Mouse (Mus musculus) layer of hippocampus, adult 9-11 months (tissue): ENCODE measurements around the gene Nicn1.
"Not testable (repeated sequence)": the region's sequence is repeated elsewhere in the genome, so short reads cannot be mapped to it uniquely, and the experiment has no call there.

Experiments
- DNase-seq: peaks from one replicate; pipeline ENCODE4 v3.0.0; 2022

The Nicn1 gene

DNA sequence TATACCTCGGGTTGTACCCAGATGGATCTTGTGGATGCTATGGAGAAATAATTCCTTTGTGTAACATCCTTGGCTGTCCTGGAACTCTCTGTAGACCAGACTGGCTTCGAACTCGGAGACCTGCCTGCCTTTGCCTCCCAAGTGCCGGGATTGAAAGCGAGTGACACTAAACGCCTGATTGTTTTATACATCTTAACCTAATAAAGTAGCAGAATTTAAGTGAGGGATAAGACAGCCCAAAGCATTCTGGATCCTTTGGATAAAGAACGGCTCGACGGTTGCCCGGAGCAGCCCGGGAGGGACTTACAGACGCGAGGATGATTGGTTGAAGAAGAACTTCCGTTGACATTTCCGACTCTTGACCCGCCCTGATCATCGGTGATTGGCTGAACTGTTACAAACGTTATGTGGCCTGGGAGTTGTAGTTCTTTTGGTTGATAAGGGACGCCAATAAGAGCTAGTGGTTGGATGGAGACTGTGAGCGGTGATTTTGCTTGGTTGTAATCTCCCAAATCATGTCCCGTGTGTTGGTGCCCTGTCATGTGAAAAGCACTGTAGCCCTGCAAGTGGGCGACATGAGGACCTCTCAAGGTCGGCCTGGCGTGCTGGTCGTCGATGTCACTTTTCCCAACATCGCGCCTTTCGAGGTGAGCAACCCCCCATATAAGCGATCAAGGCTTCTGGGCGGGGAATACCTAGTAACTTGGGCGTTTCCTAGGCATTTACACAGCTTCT lies at the start of gene Nicn1:
Gene Nicn1, plus strand, starts transcription at position 414 of the 735 bp plus-strand sequence.
- peak; percentile 98 for DNase-seq

GRCm38 (mm10) chr9:108244540-108244939 lies 45.7 kb upstream of the Nicn1 start:
- no peak for DNase-seq

- no peak for DNase-seq
These were observed 45.2 kb upstream of the Nicn1 start for GRCm38 (mm10) chr9:108244984-108245383.

GRCm38 (mm10) chr9:108248957-108249356 lies 41.3 kb upstream of the Nicn1 start:
- DNase-seq = no peak

DNA sequence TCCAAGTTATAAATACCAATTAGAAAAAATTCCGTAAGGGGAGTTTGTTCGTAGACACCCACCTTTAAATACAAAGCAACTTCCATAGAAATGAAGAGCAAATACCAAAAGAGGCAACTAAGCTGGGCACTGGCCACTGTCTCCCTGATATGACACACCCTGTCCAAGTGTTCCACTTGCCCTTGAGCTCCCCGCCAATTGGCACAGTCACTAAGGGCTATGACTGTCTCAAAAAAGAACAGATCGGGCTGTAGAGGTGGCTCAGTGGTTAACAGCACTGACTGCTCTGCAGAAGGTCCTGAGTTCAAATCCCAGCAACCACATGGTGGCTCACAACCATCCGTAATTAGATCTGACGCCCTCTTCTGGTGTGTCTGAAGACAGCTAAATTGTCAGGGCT lies 38.4 kb upstream of the Nicn1 start:
- DNase-seq = no peak

DNA sequence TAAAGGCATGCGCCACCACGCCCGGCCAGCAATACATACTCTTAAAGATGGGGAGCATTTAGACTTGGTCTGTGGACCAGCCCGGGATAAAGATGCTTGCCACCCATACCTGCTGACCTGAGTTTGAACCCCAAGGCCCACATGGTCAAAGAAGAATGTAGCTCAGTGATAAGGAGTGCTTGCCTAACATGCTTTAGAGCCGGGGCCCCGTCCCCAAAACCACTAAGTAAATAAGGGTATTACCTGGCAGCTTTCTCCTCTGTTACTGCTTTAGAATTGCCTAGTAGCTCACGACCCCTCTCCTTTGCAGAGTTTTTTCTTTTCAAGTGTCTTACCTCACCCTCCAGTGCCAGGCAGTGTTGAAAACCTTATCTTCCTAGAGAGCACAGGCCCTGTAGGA lies 37.5 kb upstream of the Nicn1 start:
- DNase-seq = no peak

DNA sequence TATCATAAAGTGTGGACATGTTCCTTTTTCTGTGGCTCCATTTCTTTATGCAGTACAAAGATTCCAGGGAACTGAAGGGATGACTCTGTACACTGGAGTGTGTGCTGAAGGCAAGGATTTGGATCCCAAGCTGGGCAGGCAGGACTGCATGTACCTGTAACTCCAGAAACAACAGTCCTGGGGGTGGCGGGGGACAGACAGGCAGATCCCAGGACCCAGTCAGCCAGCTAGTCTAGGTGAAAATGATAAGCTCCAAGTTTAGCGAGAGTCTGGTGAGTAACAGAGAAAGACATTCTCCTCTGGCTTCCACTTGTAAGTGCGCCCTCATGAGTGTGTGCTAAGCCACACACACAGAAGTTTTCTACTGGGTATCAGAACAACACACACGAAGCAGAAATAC lies 29.7 kb upstream of the Nicn1 start:
- DNase-seq = no peak

- DNase-seq = no peak
These were observed 28.4 kb upstream of the Nicn1 start for GRCm38 (mm10) chr9:108261865-108262264.

- DNase-seq = no peak
These were observed 27.7 kb upstream of the Nicn1 start for GRCm38 (mm10) chr9:108262494-108263049.

DNA sequence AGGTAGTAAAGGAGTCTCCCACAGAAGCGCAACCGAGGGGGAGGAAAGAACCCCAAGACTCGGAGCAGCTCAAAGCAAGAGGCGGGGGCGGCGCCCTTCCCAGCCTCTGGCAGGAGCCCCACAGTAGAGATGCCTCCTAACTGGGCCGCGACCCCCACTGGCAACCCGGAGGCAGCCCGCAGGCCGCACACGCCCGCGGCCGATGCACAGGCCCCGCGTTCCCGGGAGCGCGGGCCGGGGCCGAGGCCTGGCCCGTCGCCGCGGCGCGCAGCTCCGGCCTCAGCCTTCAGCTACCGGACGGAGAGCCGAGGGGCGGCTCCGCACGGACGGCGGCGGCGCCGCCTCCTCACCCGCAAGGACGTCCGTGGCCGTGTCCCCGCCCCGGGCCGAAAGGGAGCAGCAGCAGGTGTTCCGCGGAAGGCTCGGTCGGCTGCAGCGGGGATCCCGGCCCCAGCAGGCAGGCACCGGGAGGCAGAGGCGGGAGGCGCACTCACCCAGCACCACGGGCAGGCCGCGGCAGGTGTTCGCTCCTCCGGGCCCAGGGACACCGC lies 27.0 kb upstream of the Nicn1 start:
- peak; percentile 10 for DNase-seq

GRCm38 (mm10) chr9:108263690-108264190 lies 26.5 kb upstream of the Nicn1 start, which contains the start of gene Dag1:
Gene Dag1, minus strand, starts transcription at chr9:108263958.
- DNase-seq = peak; percentile 98

- peak; percentile 12 for DNase-seq
These were observed 25.9 kb upstream of the Nicn1 start for GRCm38 (mm10) chr9:108264191-108264921.

DNA sequence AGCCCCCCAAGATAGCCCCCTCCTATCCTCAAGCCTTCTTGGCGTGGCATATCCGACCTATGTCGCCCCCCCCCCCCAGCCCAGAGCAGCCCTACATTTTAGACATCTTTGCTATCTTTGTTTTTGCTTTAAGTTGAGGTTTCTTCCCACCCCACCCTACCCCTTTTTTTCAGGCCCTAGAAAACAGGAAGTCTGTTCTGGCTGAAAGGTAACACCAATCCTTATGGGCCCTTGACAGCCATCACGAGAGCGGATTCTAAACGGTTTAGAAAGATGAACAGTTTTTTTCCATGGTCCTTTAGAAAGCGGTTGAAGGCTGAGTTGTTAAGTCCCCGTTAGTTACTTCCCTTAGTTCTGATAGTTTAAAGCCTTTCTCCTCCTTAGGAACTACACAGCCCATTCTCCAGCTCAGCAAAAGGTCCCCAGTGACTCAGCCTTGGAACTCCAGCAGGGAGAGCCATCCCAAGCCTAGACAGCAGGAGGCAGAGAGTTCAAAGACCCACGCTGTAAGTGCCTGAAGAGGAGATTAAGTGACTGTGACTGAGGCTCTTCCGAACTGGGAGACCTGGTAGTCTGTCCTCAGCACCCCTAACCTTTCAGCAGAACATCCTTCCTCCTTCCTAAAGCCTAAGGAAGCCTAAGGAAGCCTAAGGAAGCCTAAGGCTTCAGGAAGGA lies 23.8 kb upstream of the Nicn1 start:
- DNase-seq = no peak

- no peak for DNase-seq
These were observed 22.5 kb upstream of the Nicn1 start for GRCm38 (mm10) chr9:108267691-108268090.

DNA sequence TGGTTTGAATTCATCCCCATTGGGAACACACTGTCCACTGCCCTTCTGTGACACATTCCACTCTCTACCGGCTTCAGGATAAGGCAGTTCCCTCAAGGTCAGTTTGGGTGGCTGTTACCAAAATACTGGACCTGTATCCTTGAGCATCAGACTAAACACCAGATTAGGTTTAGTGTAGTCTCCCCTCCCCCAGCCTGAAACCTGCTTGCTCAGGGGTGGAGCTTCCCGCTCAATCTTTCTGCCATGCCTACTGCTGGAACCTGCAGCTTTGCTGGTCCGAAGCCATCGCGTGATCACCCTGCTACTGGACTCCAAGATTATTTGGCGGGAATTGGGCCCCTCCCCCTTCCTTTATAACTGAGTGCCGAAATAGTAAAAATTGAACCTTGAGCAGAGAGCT lies 21.5 kb upstream of the Nicn1 start:
- DNase-seq = not testable (repeated sequence)

DNA sequence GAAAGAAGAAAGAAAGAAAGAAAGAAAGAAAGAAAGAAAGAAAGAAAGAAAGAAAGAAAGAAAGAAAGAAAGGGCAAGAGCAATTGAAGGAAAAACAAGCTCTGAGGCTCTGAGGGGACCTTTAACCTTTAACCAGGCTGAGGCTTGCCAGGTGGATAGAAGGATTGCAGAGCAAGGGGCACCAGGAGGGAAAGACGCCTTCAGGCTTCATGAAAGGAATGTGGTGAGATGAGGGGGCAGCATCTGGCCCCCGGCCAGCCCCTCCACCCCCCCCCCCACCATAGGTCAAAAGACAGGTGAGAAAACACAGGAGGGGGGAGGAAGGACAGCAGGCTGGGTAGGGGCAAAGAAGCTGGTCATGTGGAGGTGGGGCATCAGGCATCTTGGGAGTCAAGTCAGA lies 18.3 kb upstream of the Nicn1 start:
- no peak for DNase-seq

GRCm38 (mm10) chr9:108272691-108273090 lies 17.5 kb upstream of the Nicn1 start:
- no peak for DNase-seq

DNA sequence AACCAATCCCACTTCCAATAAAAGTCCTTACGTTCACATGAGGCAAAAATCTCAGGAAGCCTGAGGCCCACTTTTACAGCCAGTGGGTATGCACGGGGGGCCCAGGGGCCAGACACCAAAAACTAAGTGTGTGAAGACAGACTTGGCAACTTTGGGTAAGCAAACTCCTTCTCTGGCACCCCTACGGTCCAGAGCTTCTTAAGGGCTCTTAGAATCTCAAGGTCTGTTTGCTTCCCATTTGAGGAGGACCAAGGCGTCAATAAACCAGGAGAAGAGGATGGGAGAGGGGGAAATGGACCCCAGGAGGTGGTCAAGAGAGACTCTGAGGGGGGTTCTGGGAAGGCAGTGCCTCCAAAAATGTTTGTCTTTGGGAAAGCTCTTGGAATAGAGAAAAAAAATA lies 16.7 kb upstream of the Nicn1 start:
- DNase-seq = no peak

GRCm38 (mm10) chr9:108274476-108275330 lies 15.5 kb upstream of the Nicn1 start:
- no peak for DNase-seq

DNA sequence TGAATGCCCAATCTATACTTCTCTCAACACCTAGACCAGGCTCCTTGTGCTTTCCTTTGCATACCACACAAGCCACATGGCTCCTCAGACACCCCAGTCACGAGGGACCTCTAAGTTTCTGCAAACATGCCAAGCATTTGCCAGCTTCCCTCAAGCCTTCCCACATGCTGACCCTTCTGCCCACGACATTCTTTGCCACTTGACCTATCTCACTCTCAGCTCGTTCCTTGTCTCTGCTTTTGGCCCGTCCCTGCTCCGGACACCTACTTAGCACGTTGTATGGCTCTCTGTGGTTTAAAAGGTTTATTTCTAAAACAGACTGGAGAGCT lies 14.9 kb upstream of the Nicn1 start:
- DNase-seq = no peak

- DNase-seq = no peak
These were observed 11.4 kb upstream of the Nicn1 start for GRCm38 (mm10) chr9:108278697-108279450.
